Mouse (Mus musculus) olfactory bulb, adult 2 months (tissue): ENCODE results near the gene Pmfbp1. TPM values are rescaled to one million over a fixed set of nuclear protein-coding genes. Genes with fewer than 3 reads are reported as not detected.

Experiments
- H3K27ac ChIP-seq: fragments of 200-500 bp; 2 replicates; pipeline ENCODE4 v1.5.1; 2012; ENCODE audit warnings: low read depth, low read length; ENCODE audit not compliant: insufficient read depth
- H3K4me1 ChIP-seq: fragments of 200-500 bp; 2 replicates; pipeline ENCODE4 v1.6.1; 2012; ENCODE audit warnings: low read length; ENCODE audit not compliant: control insufficient read depth, insufficient read depth
- H3K4me3 ChIP-seq: fragments of 200-500 bp; 2 replicates; pipeline ENCODE4 v1.5.1; 2012; ENCODE audit warnings: mild to moderate bottlenecking, low read depth, low read length, moderate library complexity; ENCODE audit not compliant: insufficient read depth
- CTCF ChIP-seq: fragments of 200-500 bp; IDR thresholded peaks from 2 replicates; pipeline ENCODE4 v1.5.1; 2012; ENCODE audit warnings: low read depth, mild to moderate bottlenecking, low read length, moderate library complexity; ENCODE audit not compliant: insufficient read depth
- POLR2A ChIP-seq: fragments of 200-500 bp; IDR thresholded peaks from 2 replicates; pipeline ENCODE4 v1.6.1; 2012; ENCODE audit warnings: mild to moderate bottlenecking, low read depth, low read length, moderate library complexity; ENCODE audit not compliant: insufficient read depth
- WGBS: fragments of 180-500 bp; shearing (Covaris S2); methylation state at CpG from one replicate; pipeline ENCODE4 v1.1.7; 2018; 5-methylcytosine and 5-hydroxymethylcytosine counted together
- polyA plus RNA-seq: library from polyadenylated mRNA; stranded (reverse); fragments of >200 nt; gene quantifications from 2 replicates; pipeline ENCODE4 v1.2.4, GENCODE M21; 2012; ENCODE audit warnings: low replicate concordance; ENCODE audit not compliant: missing spikeins, insufficient read depth, insufficient read length

Pmfbp1 gene
- polyA plus RNA-seq, 1 experiment: not detected

- peak overlapping the region; percentile 34; the same call in 1 of the 2 replicates for H3K27ac ChIP-seq
- peaks cover 14% of the 10 kb centered on the region for H3K4me1 ChIP-seq
- WGBS: 38% methylated on average over 3 of the region's 3 CpGs
- no peak overlapping the region for H3K4me3 ChIP-seq
- TF ChIP-seq POLR2A: no peak
- no peak for TF ChIP-seq CTCF
Measured at GRCm38 (mm10) chr8:109465056-109465455, 28.8 kb upstream of the Pmfbp1 start.

GRCm38 (mm10) chr8:109465761-109466160 is 28.1 kb upstream of the Pmfbp1 start:
- TF ChIP-seq CTCF: no peak
- TF ChIP-seq POLR2A: no peak
- H3K4me1 ChIP-seq: peaks cover 14% of the 10 kb centered on the region

GRCm38 (mm10) chr8:109467516-109467915 is 26.3 kb upstream of the Pmfbp1 start:
- TF ChIP-seq CTCF (no peak), POLR2A (no peak)
- WGBS: 33% methylated on average over 5 of the region's 5 CpGs
- Histone ChIP-seq H3K4me3 (no peak overlapping the region), H3K4me1 (peaks cover 14% of the 10 kb centered on the region), H3K27ac (no peak overlapping the region)

More at GRCm38 (mm10) chr8:109465761-109466160, 28.1 kb upstream of the Pmfbp1 start:
- no peak overlapping the region for H3K4me3 ChIP-seq
- WGBS: 69% methylated on average over 3 of the region's 3 CpGs
- H3K27ac ChIP-seq: no peak overlapping the region

DNA sequence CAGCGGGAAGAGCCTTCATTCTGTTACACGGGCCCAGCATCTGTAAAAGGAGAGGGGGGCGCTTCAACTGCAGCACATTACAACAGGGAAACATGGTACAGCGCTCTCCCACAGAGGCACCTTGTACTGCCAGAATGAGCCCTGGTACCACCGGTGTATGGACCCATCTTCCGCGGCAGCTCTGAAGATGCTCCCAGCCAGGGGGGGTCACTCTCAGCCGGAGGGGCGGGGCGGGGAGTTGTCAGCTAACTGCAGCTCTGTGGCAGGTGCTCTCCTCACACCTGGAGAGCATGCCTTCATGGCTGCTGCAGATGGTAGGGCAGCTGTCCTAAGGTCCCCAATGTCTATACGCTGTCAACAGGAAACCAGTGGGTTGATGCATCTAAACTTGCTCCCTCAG is 25.7 kb upstream of the Pmfbp1 start:
- Histone ChIP-seq H3K4me3 (no peak overlapping the region), H3K27ac (no peak overlapping the region), H3K4me1 (peaks cover 14% of the 10 kb centered on the region)
- no peak for TF ChIP-seq CTCF
- no peak for TF ChIP-seq POLR2A
- 84% methylated on average over 11 of the region's 11 CpGs for WGBS

DNA sequence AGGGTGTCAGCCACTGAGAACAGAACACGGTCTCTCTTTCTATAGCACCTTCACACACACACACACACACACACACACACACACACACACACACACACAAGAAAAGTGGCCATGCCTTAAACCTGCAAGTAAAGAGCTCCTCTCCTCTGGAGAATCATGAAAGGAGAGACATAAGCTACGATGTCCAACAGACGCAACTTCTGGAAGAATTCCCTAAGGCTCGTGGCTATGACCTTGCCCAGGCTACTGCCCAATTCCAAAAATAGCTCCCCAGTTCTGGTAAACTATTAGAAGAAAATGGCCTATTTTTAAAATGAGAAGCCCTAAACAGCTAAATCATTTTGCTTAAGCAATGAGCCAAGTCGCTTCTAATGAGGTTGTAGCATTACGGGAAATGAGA is 22.0 kb upstream of the Pmfbp1 start:
- TF ChIP-seq POLR2A: no peak
- TF ChIP-seq CTCF: no peak
- WGBS: 86% methylated on average over 6 of the region's 6 CpGs
- Histone ChIP-seq H3K4me1 (no peaks in the 10 kb centered on the region), H3K4me3 (no peak overlapping the region), H3K27ac (no peak overlapping the region)

DNA sequence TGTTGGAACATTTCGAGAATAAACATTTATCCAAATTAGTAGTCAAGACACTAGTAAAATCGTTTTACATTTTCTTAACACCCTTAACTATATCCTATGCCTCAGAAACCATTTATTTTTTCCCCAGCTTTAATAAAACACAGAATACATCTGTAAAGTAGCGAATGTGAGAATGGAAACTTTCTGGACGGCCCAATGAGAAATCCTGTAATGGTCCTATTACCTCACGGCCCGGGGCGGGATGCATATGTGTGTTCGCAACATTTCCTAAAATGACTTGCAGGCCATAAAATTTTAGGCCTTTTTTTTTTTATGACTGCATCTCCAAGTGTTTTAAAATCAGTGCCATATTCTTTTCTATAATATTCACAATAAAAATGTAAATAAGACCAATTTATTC is 21.4 kb upstream of the Pmfbp1 start:
- Histone ChIP-seq H3K4me1 (no peaks in the 10 kb centered on the region), H3K27ac (no peak overlapping the region), H3K4me3 (no peak overlapping the region)
- WGBS: 91% methylated on average over 8 of the region's 8 CpGs
- TF ChIP-seq POLR2A: no peak
- TF ChIP-seq CTCF: no peak

DNA sequence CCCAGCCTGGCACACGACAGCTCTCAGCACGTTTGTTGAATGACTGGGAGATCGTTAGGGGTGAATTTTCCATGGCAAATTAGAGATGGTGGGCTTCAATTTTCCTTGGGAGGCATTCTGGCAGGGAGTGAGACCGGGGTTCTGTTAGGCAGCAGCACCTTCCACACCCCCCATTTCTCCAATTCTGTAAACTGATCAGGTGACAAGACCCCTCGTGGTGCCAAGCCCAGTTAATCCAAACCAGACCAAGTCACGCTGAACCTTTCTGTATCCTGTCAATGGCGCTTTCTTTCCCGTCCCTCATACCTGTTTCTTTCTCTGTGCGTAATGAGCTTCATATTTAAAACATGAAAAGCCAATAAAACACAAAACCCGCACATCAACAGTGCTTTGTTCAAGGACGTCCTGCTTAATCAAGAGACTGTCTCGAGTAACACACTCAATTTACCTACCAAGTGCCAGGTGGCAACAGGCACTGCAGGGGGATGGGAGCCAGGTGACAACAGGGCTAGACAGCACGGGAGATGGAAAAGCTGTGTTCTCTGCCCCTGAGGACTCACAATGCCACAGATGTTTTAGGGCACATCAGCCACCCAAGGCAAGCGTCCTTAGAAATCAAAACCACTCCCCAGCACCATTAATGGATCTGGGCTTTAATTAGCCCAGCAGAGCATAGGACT is 19.2 kb upstream of the Pmfbp1 start:
- H3K4me3 ChIP-seq: no peak overlapping the region
- TF ChIP-seq POLR2A: no peak
- no peak for TF ChIP-seq CTCF
- H3K27ac ChIP-seq: no peak overlapping the region
- 48% methylated on average over 14 of the region's 14 CpGs for WGBS
- H3K4me1 ChIP-seq: no peaks in the 10 kb centered on the region

GRCm38 (mm10) chr8:109475436-109475835 is 18.4 kb upstream of the Pmfbp1 start:
- 38% methylated on average over 4 of the region's 4 CpGs for WGBS
- no peak overlapping the region for H3K27ac ChIP-seq
- H3K4me3 ChIP-seq: no peak overlapping the region
- H3K4me1 ChIP-seq: no peaks in the 10 kb centered on the region
- TF ChIP-seq CTCF (no peak), POLR2A (no peak)

- no peak overlapping the region for H3K4me3 ChIP-seq
- TF ChIP-seq CTCF (no peak), POLR2A (no peak)
- H3K4me1 ChIP-seq: no peaks in the 10 kb centered on the region
- 78% methylated on average over 6 of the region's 6 CpGs for WGBS
- H3K27ac ChIP-seq: no peak overlapping the region
Measured at GRCm38 (mm10) chr8:109478586-109478985, 15.2 kb upstream of the Pmfbp1 start.
